Mouse (Mus musculus) megakaryocyte, embryonic 14.5 days (primary cell): ENCODE measurements around the gene Tsc2. TPM values are rescaled to one million over a fixed set of nuclear protein-coding genes. Genes with fewer than 3 reads are reported as not detected.

Experiments used
- H3K27me3 ChIP-seq: replicated peaks from 2 replicates; pipeline ENCODE3; 2012; ENCODE audit warnings: inconsistent platforms
- H3K36me3 ChIP-seq: replicated peaks from 2 replicates; pipeline ENCODE3; 2012; ENCODE audit warnings: low read length, inconsistent platforms, mixed read lengths
- H3K4me1 ChIP-seq: 2 replicates; pipeline ENCODE4 v1.6.1; 2012; ENCODE audit warnings: inconsistent platforms
- H3K4me3 ChIP-seq: replicated peaks from 2 replicates; pipeline ENCODE3; 2012; ENCODE audit warnings: moderate library complexity, mild to moderate bottlenecking, inconsistent platforms
- H3K9me3 ChIP-seq: 2 replicates; pipeline ENCODE4 v1.6.1; 2012; ENCODE audit warnings: inconsistent platforms
- FLI1 ChIP-seq: IDR thresholded peaks from 2 replicates; pipeline ENCODE4 v1.6.1; 2012; ENCODE audit warnings: low read length, inconsistent platforms, mixed read lengths
- GATA1 ChIP-seq: IDR thresholded peaks from 3 replicates; pipeline ENCODE4 v1.6.1; 2012; ENCODE audit warnings: mixed read lengths, low read length, inconsistent platforms, borderline replicate concordance
- polyA plus RNA-seq: library from polyadenylated mRNA; stranded (reverse); fragments of >175 nt; gene quantifications from 2 replicates; pipeline ENCODE4 v1.2.3, GENCODE M21; 2012; ENCODE audit warnings: low replicate concordance; ENCODE audit not compliant: insufficient read depth

The Tsc2 gene
- polyA plus RNA-seq, 1 experiment: 26.7 TPM

- peaks cover 24% of the 10 kb centered on the region for H3K4me1 ChIP-seq
- TF ChIP-seq FLI1 (no peak), GATA1 (no peak)
- H3K9me3 ChIP-seq: no peaks in the 10 kb centered on the region
- H3K36me3 ChIP-seq: peaks cover 97% of the 10 kb centered on the region
- H3K27me3 ChIP-seq: no peaks in the 10 kb centered on the region
- peak overlapping the region; percentile 50 for H3K4me3 ChIP-seq
Measured at GRCm38 (mm10) chr17:24593992-24594890, 38.2 kb downstream of the Tsc2 start.

DNA sequence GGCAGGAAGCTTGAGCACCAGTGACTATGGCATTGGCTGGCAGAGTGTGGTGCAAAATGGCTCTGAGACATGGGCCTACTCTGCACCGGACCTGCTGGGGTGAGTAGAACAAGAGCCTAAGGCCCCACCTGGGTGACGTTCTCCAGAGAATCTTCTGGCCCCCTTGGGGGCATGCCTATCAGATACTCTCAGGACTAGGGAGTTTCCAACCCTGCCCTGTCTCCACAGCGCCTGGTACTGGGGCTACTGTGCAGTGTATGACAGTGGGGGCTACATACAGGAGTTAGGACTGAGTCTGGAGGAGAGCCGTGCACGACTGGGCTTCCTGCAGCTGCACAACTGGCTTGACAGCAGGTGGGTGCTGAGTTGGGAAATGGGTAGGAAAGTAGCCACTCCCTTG lies 39.2 kb downstream of the Tsc2 start:
- Histone ChIP-seq H3K4me3 (no peak overlapping the region), H3K36me3 (peaks cover 92% of the 10 kb centered on the region), H3K9me3 (no peaks in the 10 kb centered on the region), H3K4me1 (peaks cover 24% of the 10 kb centered on the region), H3K27me3 (no peaks in the 10 kb centered on the region)
- TF ChIP-seq GATA1: no peak
- TF ChIP-seq FLI1: no peak

DNA sequence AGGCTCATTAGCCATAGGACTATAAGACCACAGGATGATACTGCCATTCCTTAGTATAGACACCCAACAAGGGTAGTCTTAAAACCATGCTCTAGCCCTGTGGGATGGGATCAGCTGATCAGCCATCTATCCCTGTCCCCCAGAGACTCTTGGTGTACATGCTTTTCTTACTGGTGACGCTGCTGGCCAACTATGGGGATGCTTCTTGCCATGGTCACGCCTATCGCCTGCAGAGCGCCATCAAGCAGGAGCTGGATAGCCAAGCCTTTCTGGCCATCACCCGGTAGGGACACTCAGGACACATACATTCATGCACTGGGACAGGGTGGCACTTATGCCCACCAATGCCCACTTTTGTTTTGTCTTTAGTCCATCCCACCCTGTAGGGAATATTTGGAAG lies 40.7 kb downstream of the Tsc2 start:
- TF ChIP-seq FLI1 (no peak), GATA1 (no peak)
- Histone ChIP-seq H3K4me1 (peaks cover 24% of the 10 kb centered on the region), H3K36me3 (peaks cover 92% of the 10 kb centered on the region), H3K4me3 (no peak overlapping the region), H3K9me3 (no peaks in the 10 kb centered on the region), H3K27me3 (no peaks in the 10 kb centered on the region)

DNA sequence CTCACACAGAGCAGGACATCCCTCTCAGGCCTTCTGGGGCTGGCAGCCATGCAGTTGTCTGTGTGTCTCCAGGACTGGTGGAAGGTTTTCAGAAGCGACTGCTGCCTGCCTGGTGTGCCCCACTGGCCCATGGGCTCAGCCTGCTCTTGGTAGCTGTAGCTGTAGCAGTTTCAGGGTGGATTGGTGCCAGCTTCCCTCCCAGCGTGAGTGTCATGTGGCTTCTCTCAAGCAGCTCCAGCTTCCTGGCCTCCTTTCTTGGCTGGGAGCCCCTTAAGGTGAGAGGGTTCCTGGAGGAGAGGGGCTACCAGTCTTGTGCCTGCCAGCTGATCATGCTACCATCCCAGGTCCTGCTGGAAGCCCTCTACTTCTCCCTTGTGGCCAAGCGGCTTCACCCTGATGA lies 41.5 kb downstream of the Tsc2 start:
- Histone ChIP-seq H3K27me3 (no peaks in the 10 kb centered on the region), H3K4me1 (peaks cover 19% of the 10 kb centered on the region), H3K36me3 (peaks cover 92% of the 10 kb centered on the region), H3K4me3 (no peak overlapping the region), H3K9me3 (no peaks in the 10 kb centered on the region)
- TF ChIP-seq GATA1 (no peak), FLI1 (no peak)

GRCm38 (mm10) chr17:24586532-24586931 lies 45.9 kb downstream of the Tsc2 start:
- Histone ChIP-seq H3K36me3 (peaks cover 76% of the 10 kb centered on the region), H3K4me1 (peaks cover 13% of the 10 kb centered on the region; the same call in 1 of the 2 replicates)

GRCm38 (mm10) chr17:24584520-24584919 lies 47.9 kb downstream of the Tsc2 start:
- TF ChIP-seq FLI1: no peak
- TF ChIP-seq GATA1: no peak
- Histone ChIP-seq H3K36me3 (peaks cover 79% of the 10 kb centered on the region), H3K9me3 (no peaks in the 10 kb centered on the region), H3K27me3 (no peaks in the 10 kb centered on the region), H3K4me3 (no peak overlapping the region), H3K4me1 (peaks cover 7% of the 10 kb centered on the region)

More at GRCm38 (mm10) chr17:24586532-24586931, 45.9 kb downstream of the Tsc2 start:
- no peaks in the 10 kb centered on the region for H3K9me3 ChIP-seq
- no peak for TF ChIP-seq GATA1
- TF ChIP-seq FLI1: no peak
- H3K27me3 ChIP-seq: no peaks in the 10 kb centered on the region
- H3K4me3 ChIP-seq: no peak overlapping the region

- no peaks in the 10 kb centered on the region for H3K9me3 ChIP-seq
- H3K4me1 ChIP-seq: peaks cover 7% of the 10 kb centered on the region
- no peaks in the 10 kb centered on the region for H3K27me3 ChIP-seq
- H3K4me3 ChIP-seq: no peak overlapping the region
- no peak for TF ChIP-seq GATA1
- TF ChIP-seq FLI1: no peak
- peaks cover 82% of the 10 kb centered on the region for H3K36me3 ChIP-seq
Measured at GRCm38 (mm10) chr17:24583599-24584460, 48.6 kb downstream of the Tsc2 start.

DNA sequence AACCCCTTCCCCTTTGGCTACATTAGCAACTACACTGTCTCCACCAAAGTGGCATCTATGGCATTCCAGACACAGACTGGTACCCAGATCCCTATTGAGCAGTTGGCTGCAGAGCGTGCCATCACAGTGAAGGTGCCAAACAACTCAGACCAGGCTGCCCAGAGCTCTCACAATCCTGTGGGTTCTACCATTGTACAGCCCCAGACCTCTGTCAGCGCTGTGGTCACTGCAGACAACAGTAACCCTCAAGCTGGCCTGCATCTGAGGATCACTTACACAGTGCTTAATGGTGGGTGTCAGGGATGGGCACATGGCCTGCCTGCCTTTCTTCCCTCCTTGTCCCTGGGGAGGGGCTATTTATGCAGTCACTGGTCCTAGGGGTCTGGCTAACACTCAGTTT lies 52.1 kb downstream of the Tsc2 start:
- Histone ChIP-seq H3K27me3 (no peaks in the 10 kb centered on the region), H3K4me1 (peaks cover 7% of the 10 kb centered on the region), H3K36me3 (peaks cover 84% of the 10 kb centered on the region), H3K9me3 (no peaks in the 10 kb centered on the region), H3K4me3 (no peak overlapping the region)
- TF ChIP-seq GATA1 (no peak), FLI1 (no peak)

GRCm38 (mm10) chr17:24579532-24579931 lies 52.9 kb downstream of the Tsc2 start:
- Histone ChIP-seq H3K36me3 (peaks cover 91% of the 10 kb centered on the region), H3K27me3 (no peaks in the 10 kb centered on the region), H3K4me3 (no peak overlapping the region), H3K9me3 (no peaks in the 10 kb centered on the region), H3K4me1 (peaks cover 7% of the 10 kb centered on the region)
- TF ChIP-seq FLI1: no peak
- TF ChIP-seq GATA1: no peak

DNA sequence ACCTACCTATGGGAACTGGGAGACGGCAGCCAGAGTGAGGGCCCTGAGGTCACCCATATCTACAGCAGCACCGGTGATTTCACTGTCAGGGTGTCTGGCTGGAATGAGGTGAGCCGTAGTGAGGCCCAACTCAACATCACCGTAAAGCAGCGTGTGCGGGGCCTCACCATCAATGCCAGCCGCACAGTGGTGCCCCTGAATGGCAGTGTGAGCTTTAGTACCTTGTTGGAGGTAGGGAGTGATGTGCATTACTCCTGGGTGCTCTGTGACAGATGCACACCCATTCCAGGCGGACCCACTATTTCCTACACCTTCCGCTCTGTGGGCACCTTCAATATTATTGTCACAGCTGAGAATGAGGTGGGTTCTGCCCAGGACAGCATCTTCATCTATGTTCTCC lies 58.6 kb downstream of the Tsc2 start:
- Histone ChIP-seq H3K4me1 (peaks cover 17% of the 10 kb centered on the region; the same call in 1 of the 2 replicates), H3K36me3 (peaks cover 100% of the 10 kb centered on the region), H3K27me3 (no peaks in the 10 kb centered on the region), H3K9me3 (no peaks in the 10 kb centered on the region), H3K4me3 (no peak overlapping the region)
- TF ChIP-seq GATA1 (no peak), FLI1 (no peak)
